Mouse (Mus musculus): ENCODE data around the gene Pde3b. TPM values are rescaled to one million over a fixed set of nuclear protein-coding genes. Genes with fewer than 3 reads are reported as not detected.

Gene Pde3b
- polyA plus RNA-seq, 1 experiment = 31.1 TPM

DNA sequence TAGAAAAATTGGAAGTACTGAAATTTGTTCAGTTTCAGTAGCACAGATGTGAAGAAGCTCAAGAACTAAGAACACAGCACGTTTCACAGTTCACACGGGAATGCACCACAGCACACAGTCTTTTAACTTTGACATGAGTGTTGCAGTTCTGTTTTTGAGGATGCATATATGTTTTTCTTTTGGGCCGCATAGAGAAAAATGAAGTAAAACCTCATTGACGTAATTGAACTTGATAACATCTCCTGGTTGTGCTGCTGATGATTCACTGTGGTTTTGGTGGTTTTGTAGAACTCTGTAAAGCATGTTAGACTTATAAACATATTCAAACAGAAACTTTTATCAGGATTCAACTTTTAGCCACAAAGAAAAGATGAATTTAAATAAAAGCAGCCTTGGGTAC is 64.7 kb downstream of the Pde3b start:
- no peaks in the 10 kb centered on the region for H3K4me1 ChIP-seq (ENCODE audit: control insufficient read depth, insufficient read depth, low read length)
- H3K36me3 ChIP-seq (ENCODE audit: control insufficient read depth, insufficient read depth, low read length) = no peaks in the 10 kb centered on the region
- H3K4me3 ChIP-seq (ENCODE audit: control insufficient read depth, low read depth, low read length) = no peak overlapping the region
- no peaks in the 10 kb centered on the region for H3K27me3 ChIP-seq (ENCODE audit: control insufficient read depth, insufficient read depth, low read length)
- H3K27ac ChIP-seq (ENCODE audit: control insufficient read depth, insufficient read depth, low read depth, low read length) = no peak overlapping the region
- TF ChIP-seq CTCF (IDR thresholded peaks at IDR 0.05; ENCODE audit: control insufficient read depth, insufficient read depth, insufficient replicate concordance, low read depth, low read length) = no peak
- TF ChIP-seq POLR2A (IDR thresholded peaks at IDR 0.05; ENCODE audit: control insufficient read depth, low read depth, low read length) = no peak

DNA sequence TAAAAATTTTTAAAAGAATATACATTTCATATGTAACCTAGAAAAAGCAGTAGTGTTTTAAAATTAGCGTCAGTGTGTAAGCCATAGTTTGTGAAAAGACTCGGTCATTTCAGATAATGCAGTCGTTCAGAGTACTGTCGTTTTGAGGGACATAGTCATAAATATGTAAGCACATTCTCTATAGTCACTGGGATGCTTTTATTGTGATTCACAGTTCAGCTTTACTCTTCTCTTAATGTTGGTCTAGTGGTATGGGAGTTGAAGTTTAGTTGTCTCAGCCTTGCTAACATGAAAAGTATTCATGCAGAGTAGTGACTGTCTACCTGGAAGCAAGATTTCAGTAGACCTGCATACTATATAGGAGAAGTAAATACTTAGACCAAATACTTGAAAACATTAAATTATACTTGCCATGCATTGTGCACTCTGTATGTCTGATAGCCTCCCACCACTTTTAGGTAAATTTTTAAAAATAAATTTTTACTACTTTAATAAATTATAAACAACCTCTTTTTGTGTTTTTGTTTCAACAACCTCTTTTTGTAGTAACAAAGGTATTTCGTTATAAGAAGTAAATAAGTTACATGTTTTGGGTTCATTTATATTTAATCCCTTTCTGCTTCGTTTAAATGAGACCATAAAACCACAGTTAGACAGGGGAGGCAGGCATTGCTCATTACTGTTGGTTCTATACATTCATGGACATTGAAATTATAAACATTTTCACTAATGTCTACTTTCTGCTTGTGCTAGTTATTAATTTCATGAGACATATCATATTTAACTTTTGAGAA is 65.3 kb downstream of the Pde3b start:
- no peaks in the 10 kb centered on the region for H3K36me3 ChIP-seq (ENCODE audit: control insufficient read depth, insufficient read depth, low read length)
- no peak overlapping the region for H3K4me3 ChIP-seq (ENCODE audit: control insufficient read depth, low read depth, low read length)
- H3K27ac ChIP-seq (ENCODE audit: control insufficient read depth, insufficient read depth, low read depth, low read length) = no peak overlapping the region
- H3K27me3 ChIP-seq (ENCODE audit: control insufficient read depth, insufficient read depth, low read length) = no peaks in the 10 kb centered on the region
- H3K4me1 ChIP-seq (ENCODE audit: control insufficient read depth, insufficient read depth, low read length) = no peaks in the 10 kb centered on the region
- TF ChIP-seq POLR2A (IDR thresholded peaks at IDR 0.05; ENCODE audit: control insufficient read depth, low read depth, low read length) (no peak), CTCF (IDR thresholded peaks at IDR 0.05; ENCODE audit: control insufficient read depth, insufficient read depth, insufficient replicate concordance, low read depth, low read length) (no peak)

DNA sequence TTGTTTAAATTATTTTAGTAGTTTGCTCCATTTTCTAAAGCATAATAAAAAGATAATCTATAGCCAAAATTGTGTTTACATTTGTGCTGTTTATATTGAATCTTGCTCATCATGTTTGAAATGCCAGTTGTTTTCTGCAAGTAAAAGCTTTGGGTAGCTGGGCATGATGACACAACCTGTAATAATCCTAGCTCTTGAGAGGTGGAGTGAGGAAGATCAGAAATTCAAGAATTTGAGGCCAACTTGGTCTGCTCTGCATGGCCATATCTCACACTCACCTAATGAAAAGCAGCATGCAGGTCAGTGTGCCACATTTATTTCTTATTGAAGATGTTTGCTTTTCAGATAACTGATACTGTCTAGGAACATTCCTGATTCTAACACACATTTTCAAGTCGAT is 65.9 kb downstream of the Pde3b start:
- Histone ChIP-seq H3K27me3 (ENCODE audit: control insufficient read depth, insufficient read depth, low read length) (no peaks in the 10 kb centered on the region), H3K4me1 (ENCODE audit: control insufficient read depth, insufficient read depth, low read length) (no peaks in the 10 kb centered on the region), H3K36me3 (ENCODE audit: control insufficient read depth, insufficient read depth, low read length) (no peaks in the 10 kb centered on the region), H3K4me3 (ENCODE audit: control insufficient read depth, low read depth, low read length) (no peak overlapping the region), H3K27ac (ENCODE audit: control insufficient read depth, insufficient read depth, low read depth, low read length) (no peak overlapping the region)
- TF ChIP-seq POLR2A (IDR thresholded peaks at IDR 0.05; ENCODE audit: control insufficient read depth, low read depth, low read length) (no peak), CTCF (IDR thresholded peaks at IDR 0.05; ENCODE audit: control insufficient read depth, insufficient read depth, insufficient replicate concordance, low read depth, low read length) (no peak)

DNA sequence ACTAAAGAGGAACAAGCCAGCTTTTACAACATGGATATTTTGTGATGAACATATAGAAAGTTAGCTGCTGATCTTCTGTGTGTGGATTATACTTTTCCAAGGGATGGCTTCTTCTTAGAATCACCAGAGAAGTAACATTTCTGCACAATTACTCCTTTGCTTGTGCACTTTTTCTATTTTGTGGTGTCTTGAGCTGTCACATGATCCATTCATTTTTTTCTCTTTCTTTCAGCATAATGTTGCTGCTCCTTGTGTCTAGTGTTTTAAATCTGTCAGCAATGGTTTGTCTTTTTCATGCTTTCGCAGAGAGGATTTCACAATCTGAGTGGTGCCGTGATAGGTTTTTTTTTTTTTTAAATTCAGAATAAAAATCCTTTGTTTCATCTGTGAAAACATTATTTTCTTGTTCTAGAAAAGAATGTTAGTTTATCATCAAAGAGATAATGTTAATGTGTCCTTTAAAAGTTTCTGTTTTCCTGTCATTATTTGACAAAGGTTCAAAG is 66.4 kb downstream of the Pde3b start:
- Histone ChIP-seq H3K27me3 (ENCODE audit: control insufficient read depth, insufficient read depth, low read length) (no peaks in the 10 kb centered on the region), H3K27ac (ENCODE audit: control insufficient read depth, insufficient read depth, low read depth, low read length) (no peak overlapping the region), H3K4me1 (ENCODE audit: control insufficient read depth, insufficient read depth, low read length) (no peaks in the 10 kb centered on the region), H3K4me3 (ENCODE audit: control insufficient read depth, low read depth, low read length) (no peak overlapping the region), H3K36me3 (ENCODE audit: control insufficient read depth, insufficient read depth, low read length) (no peaks in the 10 kb centered on the region)
- TF ChIP-seq POLR2A (IDR thresholded peaks at IDR 0.05; ENCODE audit: control insufficient read depth, low read depth, low read length) = no peak
- TF ChIP-seq CTCF (IDR thresholded peaks at IDR 0.05; ENCODE audit: control insufficient read depth, insufficient read depth, insufficient replicate concordance, low read depth, low read length) = no peak

DNA sequence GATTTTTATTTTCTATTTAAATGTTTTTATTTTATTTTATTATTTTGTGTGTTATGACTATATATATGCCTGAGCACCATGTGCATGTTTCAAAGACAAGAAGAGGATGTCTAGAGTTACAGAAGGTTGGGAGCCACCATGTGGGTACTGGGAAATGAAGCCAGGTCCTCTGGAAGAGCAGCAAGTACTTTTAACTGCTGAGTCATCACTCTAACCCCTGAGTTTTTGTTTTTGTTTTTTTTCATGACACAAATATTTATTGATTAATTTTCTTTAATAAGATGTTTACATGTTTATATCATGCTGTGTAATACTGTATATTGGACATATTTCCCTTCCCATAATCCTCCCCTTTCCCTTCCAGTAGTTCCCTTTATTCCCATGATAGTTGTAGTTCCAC is 77.5 kb downstream of the Pde3b start:
- no peak for TF ChIP-seq POLR2A (IDR thresholded peaks at IDR 0.05; ENCODE audit: control insufficient read depth, low read depth, low read length)
- TF ChIP-seq CTCF (IDR thresholded peaks at IDR 0.05; ENCODE audit: control insufficient read depth, insufficient read depth, insufficient replicate concordance, low read depth, low read length) = no peak
- H3K4me3 ChIP-seq (ENCODE audit: control insufficient read depth, low read depth, low read length) = no peak overlapping the region
- no peak overlapping the region for H3K27ac ChIP-seq (ENCODE audit: control insufficient read depth, insufficient read depth, low read depth, low read length)
- H3K36me3 ChIP-seq (ENCODE audit: control insufficient read depth, insufficient read depth, low read length) = no peaks in the 10 kb centered on the region
- no peaks in the 10 kb centered on the region for H3K4me1 ChIP-seq (ENCODE audit: control insufficient read depth, insufficient read depth, low read length)
- no peaks in the 10 kb centered on the region for H3K27me3 ChIP-seq (ENCODE audit: control insufficient read depth, insufficient read depth, low read length)

DNA sequence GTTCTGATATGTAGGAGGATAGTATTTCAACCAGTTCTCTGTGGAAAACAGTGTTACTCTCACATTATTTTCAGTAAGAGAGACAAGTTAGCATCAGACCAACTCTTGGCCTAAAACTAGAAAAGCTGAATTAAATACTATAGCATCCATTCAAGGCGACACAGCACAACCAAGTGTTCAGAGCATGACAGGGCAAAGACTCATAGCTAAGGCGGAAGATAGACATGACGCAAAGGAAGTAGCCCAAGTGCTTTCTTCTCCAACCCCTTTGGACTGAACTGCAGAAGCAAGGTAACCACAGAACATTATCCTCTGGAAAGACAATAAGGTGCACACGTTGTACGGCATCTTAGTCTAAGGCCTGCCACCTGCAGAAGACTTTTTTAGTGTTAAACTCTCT is 79.0 kb downstream of the Pde3b start:
- H3K27me3 ChIP-seq (ENCODE audit: control insufficient read depth, insufficient read depth, low read length) = no peaks in the 10 kb centered on the region
- no peaks in the 10 kb centered on the region for H3K36me3 ChIP-seq (ENCODE audit: control insufficient read depth, insufficient read depth, low read length)
- H3K27ac ChIP-seq (ENCODE audit: control insufficient read depth, insufficient read depth, low read depth, low read length) = no peak overlapping the region
- no peak overlapping the region for H3K4me3 ChIP-seq (ENCODE audit: control insufficient read depth, low read depth, low read length)
- TF ChIP-seq CTCF (IDR thresholded peaks at IDR 0.05; ENCODE audit: control insufficient read depth, insufficient read depth, insufficient replicate concordance, low read depth, low read length) (no peak), POLR2A (IDR thresholded peaks at IDR 0.05; ENCODE audit: control insufficient read depth, low read depth, low read length) (no peak)
- no peaks in the 10 kb centered on the region for H3K4me1 ChIP-seq (ENCODE audit: control insufficient read depth, insufficient read depth, low read length)

DNA sequence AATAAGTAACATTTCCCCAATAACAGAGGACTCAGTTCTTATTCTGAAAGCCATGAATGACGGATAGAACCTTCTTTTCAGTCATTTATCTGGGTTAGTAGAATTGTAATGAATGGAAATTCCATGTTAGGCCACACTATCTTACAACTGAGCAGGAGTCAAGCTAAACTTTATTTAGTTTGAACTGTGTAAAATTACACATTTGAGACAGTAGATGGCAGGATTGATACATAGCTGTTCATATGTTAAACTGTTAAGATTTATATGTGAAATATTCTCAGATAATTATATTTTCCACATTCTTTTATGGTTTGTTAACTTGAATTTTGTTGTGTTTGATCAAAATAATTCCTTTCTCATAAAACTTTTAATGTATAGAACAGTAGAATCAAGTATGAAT is 84.2 kb downstream of the Pde3b start:
- H3K4me3 ChIP-seq (ENCODE audit: control insufficient read depth, low read depth, low read length) = no peak overlapping the region
- no peak overlapping the region for H3K27ac ChIP-seq (ENCODE audit: control insufficient read depth, insufficient read depth, low read depth, low read length)
- H3K36me3 ChIP-seq (ENCODE audit: control insufficient read depth, insufficient read depth, low read length) = no peaks in the 10 kb centered on the region
- H3K27me3 ChIP-seq (ENCODE audit: control insufficient read depth, insufficient read depth, low read length) = no peaks in the 10 kb centered on the region
- H3K4me1 ChIP-seq (ENCODE audit: control insufficient read depth, insufficient read depth, low read length) = no peaks in the 10 kb centered on the region
- TF ChIP-seq CTCF (IDR thresholded peaks at IDR 0.05; ENCODE audit: control insufficient read depth, insufficient read depth, insufficient replicate concordance, low read depth, low read length) = no peak
- no peak for TF ChIP-seq POLR2A (IDR thresholded peaks at IDR 0.05; ENCODE audit: control insufficient read depth, low read depth, low read length)
